10 mouse cellular contexts compared by ENCODE assay signal in genomic region chr5:112296404-112297181, GRCm38 (mm10). TPM values are rescaled to one million over a fixed set of nuclear protein-coding genes. Genes with fewer than 3 reads are reported as not detected.
DNase-seq lines count a peak whose midpoint lies in the region; ATAC-seq and TF ChIP-seq lines count a peak whose summit lies in the region.
"Had no signal": no experiment of that assay in that cellular context is flagged by ENCODE, and none has a peak within 500 bp of the region (broad histone marks: within the 10 kb centered on the region; RNA-seq: fewer than 3 reads in every experiment).

No protein-coding gene starts in this region.

- no peak for TF ChIP-seq RAD21 in MEL (IDR thresholded peaks at IDR 0.05; ENCODE audit: low read depth, low read length)

- H3K79me2 ChIP-seq in MEL (ENCODE audit: control insufficient read depth, insufficient read depth, low read length, poor library complexity), result peaks cover 53% of the 10 kb centered on the region; the same call in 1 of the 2 replicates

- WGBS in cerebellum, adult 2 months, result 39% methylated on average over 6 of the region's 6 CpGs
- 36% methylated on average over 5 of the region's 6 CpGs for WGBS in liver, embryonic 12.5 days (ENCODE audit: insufficient replicate concordance)
- 95% methylated on average over 6 of the region's 6 CpGs for WGBS in forebrain, embryonic 10.5 days

- H3K27ac ChIP-seq in cerebellum, adult 2 months (ENCODE audit: insufficient read depth, low read length), result no peak overlapping the region
- peak overlapping the region; percentile 75 for H3K27ac ChIP-seq in layer of hippocampus, adult 2 months
- peak overlapping the region; percentile 57 for H3K27ac ChIP-seq in MEL (ENCODE audit: control insufficient read depth, low read depth, low read length)
- peak overlapping the region; percentile 78 for H3K27ac ChIP-seq in liver, embryonic 12.5 days
- no peak overlapping the region for H3K27ac ChIP-seq in forebrain, embryonic 10.5 days

- peaks cover 20% of the 10 kb centered on the region for H3K4me1 ChIP-seq in cerebellum, adult 2 months (ENCODE audit: control insufficient read depth, insufficient read depth, low read length)
- peaks cover 23 to 42% of the 10 kb centered on the region in 2 experiments for H3K4me1 ChIP-seq in MEL (ENCODE audit: control insufficient read depth in 1 of 2, insufficient read depth in 2 of 2, low read length in 2 of 2)
- peaks cover 100% of the 10 kb centered on the region for H3K4me1 ChIP-seq in liver, embryonic 12.5 days
- peaks cover 45% of the 10 kb centered on the region for H3K4me1 ChIP-seq in forebrain, embryonic 10.5 days

- no peak overlapping the region; the same call in 1 of the 2 replicates for H3K9ac ChIP-seq in MEL (ENCODE audit: control insufficient read depth, low read depth, low read length, poor library complexity, severe bottlenecking)
- H3K9ac ChIP-seq in liver, embryonic 12.5 days, result peak overlapping the region; percentile 45
- H3K9ac ChIP-seq: embryonic facial prominence, embryonic 15.5 days had no signal

- peak; percentile 18 to 70; a peak in 3 of 4 replicates for TF ChIP-seq EP300 in MEL (IDR thresholded peaks at IDR 0.05; ENCODE audit: low read depth in 1 of 2, low read length in 2 of 2)

- peak overlapping the region; percentile 29 for H3K4me2 ChIP-seq in liver, embryonic 12.5 days
- H3K4me2 ChIP-seq: embryonic facial prominence, embryonic 15.5 days had no signal

- H3K9me3 ChIP-seq in MEL (replicated peaks; ENCODE audit: insufficient read depth, low read length), result no peaks in the 10 kb centered on the region
- no peaks in the 10 kb centered on the region for H3K9me3 ChIP-seq in liver, embryonic 12.5 days (replicated peaks)
- H3K9me3 ChIP-seq in forebrain, embryonic 10.5 days, result no peaks in the 10 kb centered on the region
- H3K9me3 ChIP-seq: embryonic facial prominence, embryonic 15.5 days had no signal

- peak; percentile 26 for DNase-seq in cerebellum, adult 9-11 months
- DNase-seq in cerebellum, adult 2 months, result no peak
- DNase-seq in layer of hippocampus, adult 2 months (ENCODE audit: low spot score in 2 of 2), result no peak
- DNase-seq in layer of hippocampus, postnatal 36 days, result no peak
- DNase-seq in MEL (ENCODE audit: low read depth, low spot score), result peak; percentile 71
- DNase-seq in cerebellum, postnatal 14 days, result no peak
- DNase-seq in forebrain, embryonic 10.5 days (ENCODE audit: extremely low spot score, low spot score), result no peak

- TF ChIP-seq POLR2A in cerebellum, adult 2 months (IDR thresholded peaks at IDR 0.05; ENCODE audit: borderline replicate concordance, insufficient read depth, low read length), result no peak
- no peak for TF ChIP-seq POLR2A in MEL (IDR thresholded peaks at IDR 0.05; ENCODE audit: control insufficient read depth in 1 of 2, insufficient read depth in 1 of 2, low read depth in 1 of 2, low read length in 2 of 2, poor library complexity in 1 of 2)

- H3K36me3 ChIP-seq in MEL (ENCODE audit: control insufficient read depth in 1 of 2, insufficient read depth in 2 of 2, low read length in 2 of 2), result peaks cover 0 to 25% of the 10 kb centered on the region in 2 experiments; a peak in 2 of 4 replicates
- peaks cover 16% of the 10 kb centered on the region for H3K36me3 ChIP-seq in liver, embryonic 12.5 days
- no peaks in the 10 kb centered on the region for H3K36me3 ChIP-seq in forebrain, embryonic 10.5 days (replicated peaks)
- H3K36me3 ChIP-seq: embryonic facial prominence, embryonic 15.5 days had no signal

- no peak overlapping the region for H3K4me3 ChIP-seq in cerebellum, adult 2 months (replicated peaks; ENCODE audit: insufficient read depth, low read depth, low read length)
- H3K4me3 ChIP-seq in layer of hippocampus, adult 2 months, result no peak overlapping the region
- H3K4me3 ChIP-seq in MEL (ENCODE audit: control insufficient read depth in 1 of 2, insufficient read depth in 1 of 2, low read depth in 2 of 2, low read length in 2 of 2), result no peak overlapping the region
- no peak overlapping the region for H3K4me3 ChIP-seq in liver, embryonic 12.5 days
- no peak overlapping the region for H3K4me3 ChIP-seq in forebrain, embryonic 10.5 days
- H3K4me3 ChIP-seq: embryonic facial prominence, embryonic 15.5 days had no signal

- peak; percentile 74 for ATAC-seq in liver, embryonic 12.5 days

- TF ChIP-seq CTCF in cerebellum, adult 2 months (IDR thresholded peaks at IDR 0.05; ENCODE audit: borderline replicate concordance, insufficient read depth, low read depth, low read length), result no peak
- no peak for TF ChIP-seq CTCF in layer of hippocampus, adult 2 months (conservative IDR thresholded peaks at IDR 0.05)
- TF ChIP-seq CTCF in MEL (IDR thresholded peaks at IDR 0.05 in 2 of 3, conservative IDR thresholded peaks at IDR 0.05 in 1 of 3; ENCODE audit: control insufficient read depth in 1 of 3, insufficient read depth in 1 of 3, low read depth in 2 of 3, low read length in 3 of 3, poor library complexity in 1 of 3, severe bottlenecking in 1 of 3), result no peak

- no peaks in the 10 kb centered on the region for H3K27me3 ChIP-seq in cerebellum, adult 2 months (ENCODE audit: control insufficient read depth, insufficient read depth, low read length)
- H3K27me3 ChIP-seq in MEL (ENCODE audit: control insufficient read depth in 1 of 2, insufficient read depth in 2 of 2, low read length in 2 of 2), result no peaks in the 10 kb centered on the region
- H3K27me3 ChIP-seq in liver, embryonic 12.5 days (replicated peaks), result no peaks in the 10 kb centered on the region
- no peaks in the 10 kb centered on the region for H3K27me3 ChIP-seq in forebrain, embryonic 10.5 days (ENCODE audit: poor library complexity, severe bottlenecking)
- H3K27me3 ChIP-seq: embryonic facial prominence, embryonic 15.5 days had no signal

TF ChIP-seq in MEL, 35 proteins besides CTCF, POLR2A, EP300 and RAD21 (continues in another document):
- TF ChIP-seq GABPA (IDR thresholded peaks at IDR 0.05; ENCODE audit: low read depth, low read length) (no peak), HCFC1 (IDR thresholded peaks at IDR 0.05; ENCODE audit: low read depth, low read length) (no peak), USF1 (IDR thresholded peaks at IDR 0.05; ENCODE audit: low read depth, low read length) (no peak), MYB (IDR thresholded peaks at IDR 0.05; ENCODE audit: low read depth, low read length) (no peak), BHLHE40 (IDR thresholded peaks at IDR 0.05; ENCODE audit: borderline replicate concordance, low read depth, low read length) (no peak), MEF2A (IDR thresholded peaks at IDR 0.05; ENCODE audit: extremely low read depth, insufficient replicate concordance, low read depth, low read length, poor library complexity, severe bottlenecking) (no peak)

RNA-seq across cellular contexts. Expression of gene Tpst2, which starts 20.1 kb away (rescaled TPM):
- polyA plus RNA-seq in cerebellum, adult 2 months (2012; rRNA removed), result 30.3 and 35.2 TPM in 2 replicates
- 10 to 100 TPM; 45.3 to 45.4 TPM for total RNA-seq in layer of hippocampus, adult 2 months (2021)
- total RNA-seq in layer of hippocampus, postnatal 36 days (2021), result 10 to 100 TPM; 37.1 to 43.4 TPM
- 63.1 and 86.1 TPM in 2 replicates for total RNA-seq in MEL (2012; rRNA removed)
- polyA plus RNA-seq in MEL (2012; ENCODE audit: insufficient read depth in 1 of 2, insufficient read length in 2 of 2, low read depth in 1 of 2, low replicate concordance in 2 of 2, missing spikeins in 1 of 2), result 10 to 100 TPM in 1 of 2 experiments, not detected in 1; 57.8 TPM
- polyA plus RNA-seq in liver, embryonic 12.5 days (2016; fragmentation: Nextera tagmentation; extraction: Ambion mirVana), result 40.5 and 45.1 TPM in 2 replicates
- polyA plus RNA-seq in forebrain, embryonic 10.5 days (2016; fragmentation: Nextera tagmentation; extraction: Ambion mirVana), result 36.7 and 37.7 TPM in 2 replicates

RNA-seq across cellular contexts. Expression of gene Tfip11, which starts 29.6 kb away (rescaled TPM):
- polyA plus RNA-seq in cerebellum, adult 2 months (2012; rRNA removed), result 48.2 and 50.8 TPM in 2 replicates
- 10 to 100 TPM; 40.6 to 40.8 TPM for total RNA-seq in layer of hippocampus, adult 2 months (2021)
- 10 to 100 TPM; 40.8 to 42.2 TPM for total RNA-seq in layer of hippocampus, postnatal 36 days (2021)
- 30.3 and 34.6 TPM in 2 replicates for total RNA-seq in MEL (2012; rRNA removed)
- polyA plus RNA-seq in MEL (2012; ENCODE audit: insufficient read depth in 1 of 2, insufficient read length in 2 of 2, low read depth in 1 of 2, low replicate concordance in 2 of 2, missing spikeins in 1 of 2), result 10 to 100 TPM in 1 of 2 experiments, not detected in 1; 44.7 TPM
- polyA plus RNA-seq in liver, embryonic 12.5 days (2016; fragmentation: Nextera tagmentation; extraction: Ambion mirVana), result 19.7 and 20.7 TPM in 2 replicates
- 41.7 and 42.0 TPM in 2 replicates for polyA plus RNA-seq in forebrain, embryonic 10.5 days (2016; fragmentation: Nextera tagmentation; extraction: Ambion mirVana)

RNA-seq across cellular contexts. Expression of gene Crybb1, which starts 41.0 kb away (rescaled TPM):
- 1.3 and 1.9 TPM in 2 replicates for polyA plus RNA-seq in cerebellum, adult 2 months (2012; rRNA removed)
- total RNA-seq in layer of hippocampus, adult 2 months (2021), result 1 to 10 TPM; 6.4 to 7.8 TPM
- 1 to 10 TPM; 4.9 to 6.6 TPM for total RNA-seq in layer of hippocampus, postnatal 36 days (2021)
- 0.27 TPM in 1 of 2 replicates, not detected in the other for total RNA-seq in MEL (2012; rRNA removed)
- under 1 TPM in 1 of 2 experiments, not detected in 1; 0.24 TPM for polyA plus RNA-seq in MEL (2012; ENCODE audit: insufficient read depth in 1 of 2, insufficient read length in 2 of 2, low read depth in 1 of 2, low replicate concordance in 2 of 2, missing spikeins in 1 of 2)
- polyA plus RNA-seq in liver, embryonic 12.5 days (2016; fragmentation: Nextera tagmentation; extraction: Ambion mirVana), result 0.15 and 0.16 TPM in 2 replicates
- 0.30 TPM in 1 of 2 replicates, not detected in the other for polyA plus RNA-seq in forebrain, embryonic 10.5 days (2016; fragmentation: Nextera tagmentation; extraction: Ambion mirVana)
- total RNA-seq: granulocyte monocyte progenitor cell, adult 5-6 weeks had no signal

RNA-seq across cellular contexts. Expression of gene Cryba4, which starts 44.3 kb away (rescaled TPM):
- 0.51 and 0.52 TPM in 2 replicates for polyA plus RNA-seq in cerebellum, adult 2 months (2012; rRNA removed)
- 1 to 10 TPM; 1.0 to 1.5 TPM for total RNA-seq in layer of hippocampus, adult 2 months (2021)
- total RNA-seq in layer of hippocampus, postnatal 36 days (2021), result under 1 TPM in 1 of 2 experiments, not detected in 1; 0.97 TPM
- 0.29 and 0.39 TPM in 2 replicates for total RNA-seq in MEL (2012; rRNA removed)
- polyA plus RNA-seq in MEL (2012; ENCODE audit: insufficient read depth in 1 of 2, insufficient read length in 2 of 2, low read depth in 1 of 2, low replicate concordance in 2 of 2, missing spikeins in 1 of 2), result under 1 TPM in 1 of 2 experiments, not detected in 1; 0.77 TPM
- polyA plus RNA-seq in liver, embryonic 12.5 days (2016; fragmentation: Nextera tagmentation; extraction: Ambion mirVana), result 0.73 and 0.77 TPM in 2 replicates
- polyA plus RNA-seq in forebrain, embryonic 10.5 days (2016; fragmentation: Nextera tagmentation; extraction: Ambion mirVana), result 0.48 TPM in 1 of 2 replicates, not detected in the other
- total RNA-seq: granulocyte monocyte progenitor cell, adult 5-6 weeks had no signal

RNA-seq across cellular contexts. Expression of gene Srrd, which starts 46.2 kb away (rescaled TPM):
- polyA plus RNA-seq in cerebellum, adult 2 months (2012; rRNA removed), result 56.6 and 61.3 TPM in 2 replicates
- total RNA-seq in layer of hippocampus, adult 2 months (2021), result 10 to 100 TPM; 21.4 to 30.4 TPM
- 10 to 100 TPM; 21.9 to 24.8 TPM for total RNA-seq in layer of hippocampus, postnatal 36 days (2021)
- 29.4 and 36.5 TPM in 2 replicates for total RNA-seq in MEL (2012; rRNA removed)
- 10 to 100 TPM in 1 of 2 experiments, not detected in 1; 49.3 TPM for polyA plus RNA-seq in MEL (2012; ENCODE audit: insufficient read depth in 1 of 2, insufficient read length in 2 of 2, low read depth in 1 of 2, low replicate concordance in 2 of 2, missing spikeins in 1 of 2)
- 23.1 and 26.1 TPM in 2 replicates for polyA plus RNA-seq in liver, embryonic 12.5 days (2016; fragmentation: Nextera tagmentation; extraction: Ambion mirVana)
- 47.2 and 48.9 TPM in 2 replicates for polyA plus RNA-seq in forebrain, embryonic 10.5 days (2016; fragmentation: Nextera tagmentation; extraction: Ambion mirVana)

Comparison
In these comparisons a context has a peak if more than half of its experiments do, and no peak if none do; other contexts are left out.
1. DNase-seq: peak in cerebellum, adult 9-11 months (single experiment) and MEL (single experiment); none in cerebellum, adult 2 months (0 of 2), layer of hippocampus, adult 2 months (0 of 2), layer of hippocampus, postnatal 36 days (0 of 2), cerebellum, postnatal 14 days (0 of 2) and forebrain, embryonic 10.5 days (single experiment).
2. H3K27ac ChIP-seq: peak in layer of hippocampus, adult 2 months (single experiment), MEL (single experiment) and liver, embryonic 12.5 days (single experiment); none in cerebellum, adult 2 months (single experiment) and forebrain, embryonic 10.5 days (single experiment).